Mouse (Mus musculus) intestine, embryonic 14.5 days (tissue): ENCODE measurements around the gene Tcl1b3. TPM values are rescaled to one million over a fixed set of nuclear protein-coding genes. Genes with fewer than 3 reads are reported as not detected.
"Not testable (repeated sequence)": the region's sequence is repeated elsewhere in the genome, so short reads cannot be mapped to it uniquely, and the experiment has no call there.

Experiments used
- ATAC-seq: fragments of 200-750 bp; cut with Nextera tagmentation; replicated peaks from 2 replicates; pipeline ENCODE4 v1.8.0; 2017; ENCODE audit warnings: low read depth, moderate number of reproducible peaks, moderate TSS enrichment, moderate library complexity; ENCODE audit not compliant: low FRiP score, low TSS enrichment
- DNase-seq: peaks from one replicate; pipeline ENCODE4 v3.0.0-alpha.2; 2018; ENCODE audit warnings: low spot score
- H3K27ac ChIP-seq: fragments of 300-500 bp; sonication (generic); 2 replicates; pipeline ENCODE4 v1.5.1; 2014; ENCODE audit warnings: low read depth, mild to moderate bottlenecking, control low read depth
- H3K27me3 ChIP-seq: fragments of 300-500 bp; sonication (generic); replicated peaks from 2 replicates; pipeline ENCODE4 v1.6.1; 2014; ENCODE audit warnings: low read length, control low read depth; ENCODE audit not compliant: control insufficient read depth, insufficient read depth
- H3K36me3 ChIP-seq: fragments of 300-500 bp; sonication (generic); 2 replicates; pipeline ENCODE4 v1.6.1; 2014; ENCODE audit warnings: low read length, control low read depth; ENCODE audit not compliant: control insufficient read depth, insufficient read depth
- H3K4me1 ChIP-seq: fragments of 300-500 bp; sonication (generic); replicated peaks from 2 replicates; pipeline ENCODE4 v1.6.1; 2014; ENCODE audit warnings: low read length, control low read depth, mixed read lengths; ENCODE audit not compliant: control insufficient read depth, insufficient read depth
- H3K4me2 ChIP-seq: fragments of 300-500 bp; sonication (generic); 2 replicates; pipeline ENCODE4 v1.6.1; 2014; ENCODE audit warnings: low read length
- H3K4me3 ChIP-seq: fragments of 300-500 bp; sonication (generic); 2 replicates; pipeline ENCODE4 v1.5.1; 2014; ENCODE audit warnings: low read depth, low read length, control low read depth, mixed read lengths
- H3K9ac ChIP-seq: fragments of 300-500 bp; sonication (generic); 2 replicates; pipeline ENCODE4 v1.6.1; 2014; ENCODE audit warnings: mild to moderate bottlenecking, low read length
- H3K9me3 ChIP-seq: fragments of 300-500 bp; sonication (generic); 2 replicates; pipeline ENCODE4 v1.6.1; 2016; ENCODE audit warnings: low read length, control low read depth; ENCODE audit not compliant: control insufficient read depth
- WGBS: fragments of 180-500 bp; shearing (Covaris S2); extraction: QIAGEN DNeasy Blood & Tissue Kit; methylation state at CpG from one replicate; pipeline ENCODE4 v1.1.7; 2014; 5-methylcytosine and 5-hydroxymethylcytosine counted together
- polyA plus RNA-seq: library from polyadenylated mRNA; unstranded; fragments of >200 nt; fragmentation: Nextera tagmentation; extraction: Ambion mirVana; gene quantifications from 2 replicates; pipeline ENCODE4 v1.2.1, GENCODE M21; 2014

The Tcl1b3 gene
- not detected in 2 replicates for polyA plus RNA-seq

- not testable (repeated sequence) for H3K9ac ChIP-seq, H3K4me1 ChIP-seq, H3K36me3 ChIP-seq, H3K27ac ChIP-seq, DNase-seq, H3K27me3 ChIP-seq, H3K4me3 ChIP-seq, ATAC-seq, H3K4me2 ChIP-seq, H3K9me3 ChIP-seq
- 94% methylated on average over 6 of the region's 6 CpGs for WGBS
These were observed at the start of gene Tcl1b3 for GRCm38 (mm10) chr12:105190743-105191142. TSS of gene Tcl1b3 (plus strand) at chr12:105191043.

GRCm38 (mm10) chr12:105143096-105143495, 47.7 kb upstream of the Tcl1b3 start:
- WGBS = 95% methylated on average over 3 of the region's 3 CpGs
- ATAC-seq = no peak
- Histone ChIP-seq H3K27ac (no peak overlapping the region), H3K4me3 (no peak overlapping the region), H3K36me3 (no peaks in the 10 kb centered on the region), H3K27me3 (no peaks in the 10 kb centered on the region), H3K4me2 (no peak overlapping the region), H3K4me1 (no peaks in the 10 kb centered on the region), H3K9ac (no peak overlapping the region), H3K9me3 (no peaks in the 10 kb centered on the region)
- no peak for DNase-seq

GRCm38 (mm10) chr12:105144928-105145327, 45.9 kb upstream of the Tcl1b3 start:
- DNase-seq, H3K36me3 ChIP-seq, H3K27ac ChIP-seq, H3K27me3 ChIP-seq, H3K9ac ChIP-seq, H3K4me2 ChIP-seq, H3K4me3 ChIP-seq, H3K4me1 ChIP-seq, H3K9me3 ChIP-seq, ATAC-seq: not testable (repeated sequence)
- WGBS = 60% methylated on average over 1 of the region's 1 CpGs

- Histone ChIP-seq H3K4me1 (no peaks in the 10 kb centered on the region), H3K4me3 (no peak within 1 kb of the TSS), H3K27ac (no peak within 1 kb of the TSS), H3K27me3 (no peaks in the 10 kb centered on the region), H3K4me2 (no peak within 1 kb of the TSS), H3K36me3 (no peaks in the 10 kb centered on the region), H3K9ac (no peak within 1 kb of the TSS), H3K9me3 (no peaks in the 10 kb centered on the region)
- ATAC-seq (no peak), DNase-seq (no peak)
- 72% methylated on average over 3 of the region's 3 CpGs for WGBS
These were observed 45.1 kb upstream of the Tcl1b3 start, which contains the start of gene Tcl1b2 for GRCm38 (mm10) chr12:105145714-105146113. TSS of gene Tcl1b2 (plus strand) at chr12:105146014.

- 64% methylated on average over 4 of the region's 4 CpGs for WGBS
- not testable (repeated sequence) for H3K9ac ChIP-seq, H3K4me3 ChIP-seq, H3K27ac ChIP-seq, H3K27me3 ChIP-seq, DNase-seq, H3K9me3 ChIP-seq, H3K4me2 ChIP-seq, H3K36me3 ChIP-seq, ATAC-seq, H3K4me1 ChIP-seq
These were observed 35.6 kb upstream of the Tcl1b3 start for GRCm38 (mm10) chr12:105155286-105155685.

- ATAC-seq (no peak), DNase-seq (no peak)
- WGBS = 74% methylated on average over 6 of the region's 6 CpGs
- Histone ChIP-seq H3K4me3 (no peak overlapping the region), H3K9me3 (no peaks in the 10 kb centered on the region), H3K27ac (no peak overlapping the region), H3K4me2 (no peak overlapping the region), H3K27me3 (no peaks in the 10 kb centered on the region), H3K36me3 (no peaks in the 10 kb centered on the region), H3K9ac (no peak overlapping the region), H3K4me1 (no peaks in the 10 kb centered on the region)
These were observed 32.0 kb upstream of the Tcl1b3 start for GRCm38 (mm10) chr12:105158842-105159241.

GRCm38 (mm10) chr12:105159390-105159789, 31.5 kb upstream of the Tcl1b3 start, which contains the start of gene Tcl1b1:
TSS of gene Tcl1b1 (plus strand) at chr12:105159690.
- Histone ChIP-seq H3K4me1 (no peaks in the 10 kb centered on the region), H3K9me3 (no peaks in the 10 kb centered on the region), H3K27ac (no peak within 1 kb of the TSS), H3K27me3 (no peaks in the 10 kb centered on the region), H3K4me3 (no peak within 1 kb of the TSS), H3K36me3 (no peaks in the 10 kb centered on the region), H3K4me2 (no peak within 1 kb of the TSS), H3K9ac (no peak within 1 kb of the TSS)
- DNase-seq (no peak), ATAC-seq (no peak)
- 77% methylated on average over 4 of the region's 4 CpGs for WGBS

- Histone ChIP-seq H3K36me3 (no peaks in the 10 kb centered on the region), H3K27ac (no peak overlapping the region), H3K9ac (no peak overlapping the region), H3K9me3 (no peaks in the 10 kb centered on the region), H3K4me3 (no peak overlapping the region), H3K4me2 (no peak overlapping the region), H3K4me1 (no peaks in the 10 kb centered on the region), H3K27me3 (no peaks in the 10 kb centered on the region)
- DNase-seq (no peak), ATAC-seq (no peak)
- 71% methylated on average over 3 of the region's 3 CpGs for WGBS
These were observed 24.1 kb upstream of the Tcl1b3 start for GRCm38 (mm10) chr12:105166734-105167133.

GRCm38 (mm10) chr12:105173366-105173765, 17.5 kb upstream of the Tcl1b3 start:
- Histone ChIP-seq H3K4me3 (no peak overlapping the region), H3K27ac (no peak overlapping the region), H3K4me2 (no peak overlapping the region), H3K9ac (no peak overlapping the region), H3K4me1 (no peaks in the 10 kb centered on the region), H3K36me3 (no peaks in the 10 kb centered on the region), H3K9me3 (no peaks in the 10 kb centered on the region), H3K27me3 (no peaks in the 10 kb centered on the region)
- 78% methylated on average over 2 of the region's 2 CpGs for WGBS
- ATAC-seq (no peak), DNase-seq (no peak)
